Mouse (Mus musculus): Measurements from ENCODE around the gene H60c. TPM values are rescaled to one million over a fixed set of nuclear protein-coding genes. Genes with fewer than 3 reads are reported as not detected.
A peak's percentile ranks its signal among the peaks of the same experiment; 100 is the strongest.
"Not testable (repeated sequence)": the region's sequence is repeated elsewhere in the genome, so short reads cannot be mapped to it uniquely, and the experiment has no call there.

Gene H60c
- not detected for total RNA-seq (2021)
- long read RNA-seq, experiment 1: 0 reads
- long read RNA-seq, experiment 2: 0 reads

DNA sequence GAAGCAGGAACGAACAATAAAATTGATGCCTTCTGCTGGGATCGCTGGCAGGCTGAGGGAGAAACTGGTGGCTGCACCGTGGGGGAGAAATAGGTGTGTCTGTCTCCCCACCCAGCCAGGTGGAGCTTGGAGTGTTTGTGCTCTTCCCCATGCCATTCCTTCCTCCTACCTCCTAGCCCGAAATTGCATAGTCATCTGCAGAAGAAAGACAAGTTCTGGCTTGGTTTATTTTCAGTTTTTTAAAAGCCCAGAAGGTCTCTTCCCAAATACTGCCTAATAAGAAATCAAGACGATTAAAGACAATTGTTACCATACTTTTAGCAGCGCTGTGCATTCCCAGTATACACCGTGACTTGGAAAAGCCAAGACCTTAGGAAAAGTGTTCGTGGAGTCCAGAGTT, at the start of gene H60c:
TSS of gene H60c (minus strand) at position 101 of the 400 bp plus-strand sequence.
- no peak for DNase-seq (ENCODE audit: low spot score)

DNA sequence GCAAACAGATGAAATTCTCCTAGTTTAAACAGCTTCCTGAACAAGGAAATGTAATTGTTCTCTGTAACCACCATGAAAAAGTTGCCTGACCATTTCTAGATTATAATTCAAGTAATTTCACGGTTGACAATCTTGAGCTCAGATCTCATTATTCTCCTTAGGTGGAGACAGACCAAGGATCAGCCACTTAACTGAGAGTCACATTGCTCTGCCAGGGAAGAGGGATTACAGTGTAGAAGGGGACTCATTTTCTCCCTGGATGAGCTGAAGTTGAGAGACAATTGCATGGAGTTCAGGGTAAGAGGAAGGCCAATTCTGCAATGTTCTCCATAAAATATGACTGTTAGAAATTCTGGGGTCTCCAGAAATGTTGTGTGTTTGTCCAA, 41.2 kb upstream of the H60c start:
- no peak for DNase-seq (ENCODE audit: low spot score)

DNA sequence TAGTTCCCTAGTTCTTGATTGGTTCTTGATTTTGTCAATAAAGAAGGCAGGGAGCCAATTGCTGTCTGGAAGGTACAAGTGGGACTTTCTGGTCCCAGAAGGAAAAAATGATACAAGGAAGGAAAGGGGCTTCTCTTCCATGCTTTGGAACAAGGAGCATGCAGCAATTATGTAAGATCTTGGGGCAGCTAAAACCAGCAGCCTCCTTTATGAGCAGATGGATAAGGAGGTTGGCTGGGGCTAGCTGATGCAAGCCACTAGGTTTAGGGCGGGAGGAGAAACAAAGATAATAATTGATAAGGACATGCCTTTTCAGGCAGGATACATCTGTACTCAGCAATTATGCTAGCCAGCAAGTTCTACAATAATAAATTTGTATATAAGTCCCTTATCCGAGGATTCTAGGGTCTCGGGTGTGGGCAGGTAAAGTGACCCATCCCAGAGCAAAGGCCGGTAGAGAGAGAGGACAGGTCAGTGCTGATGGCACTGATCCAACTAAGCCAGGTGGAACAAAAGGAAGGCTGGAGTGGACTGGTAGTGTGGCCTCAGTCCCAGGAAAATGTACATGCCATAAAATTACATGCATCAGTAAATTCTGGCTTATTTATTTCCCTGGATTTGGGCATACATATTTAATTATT, 40.7 kb upstream of the H60c start:
- no peak for DNase-seq (ENCODE audit: low spot score)

DNA sequence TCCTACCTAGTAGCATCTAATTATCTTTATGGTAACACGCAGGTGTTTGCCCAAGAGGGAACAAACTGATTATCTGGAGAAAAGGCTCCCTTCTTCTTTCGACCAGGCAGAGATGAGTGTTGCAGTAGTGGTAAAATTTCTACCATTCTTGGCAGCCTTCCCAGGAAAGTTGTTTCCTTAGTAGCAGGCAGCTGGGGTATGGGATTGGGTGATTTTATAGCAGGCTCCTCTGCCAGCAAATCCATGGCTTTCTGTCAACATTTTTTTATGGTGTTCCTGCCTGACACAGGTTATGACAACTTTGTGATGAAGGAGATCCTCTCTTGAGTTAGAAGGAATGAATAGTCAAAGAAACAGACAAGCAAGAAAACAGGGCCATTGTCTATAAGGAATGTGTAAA, 40.2 kb upstream of the H60c start:
- no peak for DNase-seq (ENCODE audit: low spot score)

- no peak for DNase-seq (ENCODE audit: low spot score)
Observed at GRCm38 (mm10) chr10:3293969-3294368, 26.4 kb upstream of the H60c start.

DNA sequence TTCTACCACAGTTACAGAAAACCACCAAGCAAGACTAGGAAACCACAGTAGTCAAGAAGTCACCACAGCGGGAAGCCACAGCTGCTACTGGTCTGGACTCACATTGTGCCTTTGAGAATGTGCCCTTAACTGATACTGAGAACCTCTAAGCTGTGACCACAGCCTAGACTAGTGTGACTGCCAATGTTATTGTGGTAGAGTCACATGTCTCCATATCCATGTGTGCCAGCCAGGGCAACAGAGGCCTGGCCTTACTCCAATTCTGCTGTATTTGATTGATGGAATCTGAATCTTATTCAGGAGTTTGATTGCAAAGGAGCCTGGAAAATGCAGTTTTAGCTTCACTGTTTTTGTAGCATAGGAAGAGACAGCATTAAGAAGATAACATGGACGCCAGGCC, 13.5 kb upstream of the H60c start:
- DNase-seq (ENCODE audit: low spot score): no peak

GRCm38 (mm10) chr10:3274065-3274464, 6.5 kb upstream of the H60c start:
- DNase-seq (ENCODE audit: low spot score): no peak

- DNase-seq (ENCODE audit: low spot score): no peak
Observed at GRCm38 (mm10) chr10:3271036-3271435, 3.5 kb upstream of the H60c start.

DNA sequence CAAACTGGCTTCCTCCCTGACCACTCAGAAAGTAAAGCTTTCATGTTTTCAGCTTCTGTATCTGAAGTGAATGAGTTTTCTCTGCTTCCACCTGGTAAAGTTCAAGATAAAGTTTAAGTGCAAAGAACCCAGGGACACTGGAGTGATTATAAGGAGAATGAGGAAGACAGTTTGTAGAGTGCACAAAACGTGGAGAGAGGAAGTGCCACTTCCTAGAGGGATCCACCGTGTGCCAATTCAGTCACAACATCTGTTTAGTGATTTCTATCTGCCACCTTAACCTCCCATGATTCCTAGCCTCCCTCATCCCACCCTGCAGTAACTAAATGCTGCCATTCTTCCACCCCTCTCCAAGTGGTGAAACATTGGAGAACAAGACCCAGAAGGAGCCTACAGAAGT, 842 bp downstream of the H60c start:
- no peak for DNase-seq (ENCODE audit: low spot score)

DNA sequence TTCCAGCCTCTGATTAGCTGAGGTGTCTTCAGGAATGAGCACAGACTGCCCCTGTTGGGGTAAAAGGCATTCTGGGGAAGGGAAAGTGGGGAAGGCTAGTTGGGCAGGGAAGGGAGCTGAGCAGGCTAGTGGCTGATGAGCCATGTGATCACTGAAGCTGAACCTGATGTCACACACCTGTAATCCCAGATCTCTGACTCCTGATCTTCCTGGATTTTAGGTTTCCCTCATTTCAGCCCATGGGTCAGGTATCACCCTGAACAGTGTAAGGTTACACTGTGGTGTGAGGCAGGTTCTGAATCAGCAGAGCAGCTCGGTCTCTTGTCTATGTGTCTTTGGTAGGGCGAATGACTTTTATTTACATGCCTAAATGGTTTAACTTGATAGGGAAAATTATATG, 4.8 kb downstream of the H60c start:
- no peak for DNase-seq (ENCODE audit: low spot score)

DNA sequence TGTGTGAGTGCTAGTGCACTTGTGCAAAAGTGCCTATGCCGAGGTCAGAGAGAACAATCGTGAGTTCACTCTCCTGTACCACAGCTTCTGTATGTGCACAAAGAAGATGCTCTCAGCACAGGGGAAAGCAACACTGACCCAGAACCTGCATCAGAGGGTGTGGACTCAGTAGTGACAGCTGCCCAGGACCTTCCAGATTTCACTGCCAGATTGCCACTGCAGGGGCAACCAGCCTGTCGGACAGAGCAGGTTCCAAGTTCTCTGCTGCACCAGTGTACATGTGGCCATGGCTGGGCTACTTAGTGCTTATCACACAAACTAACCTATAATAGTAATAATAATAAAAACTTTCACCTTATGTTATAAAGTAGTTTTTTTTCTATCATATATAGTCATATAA, 10.2 kb downstream of the H60c start:
- DNase-seq (ENCODE audit: low spot score): no peak

GRCm38 (mm10) chr10:3238436-3238835, 29.1 kb downstream of the H60c start:
- DNase-seq (ENCODE audit: low spot score): not testable (repeated sequence)

- no peak for DNase-seq (ENCODE audit: low spot score)
Observed at GRCm38 (mm10) chr10:3236638-3237270, 30.8 kb downstream of the H60c start.

GRCm38 (mm10) chr10:3228447-3229195, 39.0 kb downstream of the H60c start:
- peak; percentile 7 for DNase-seq (ENCODE audit: low spot score)

Other genes starting within 250 kb of the H60c start
- 10 to 100 TPM; 70.8 to 86.7 TPM for gene Ppp1r14c, start 98.3 kb upstream of the H60c start, total RNA-seq (2021)